Mouse (Mus musculus): ENCODE measurements around the gene Zfp286.

Zfp286 gene

GRCm38 (mm10) chr11:62788935-62789616 lies at the start of gene Zfp286:
Gene Zfp286, minus strand, starts transcription at chr11:62789462.
- peak; percentile 24 to 75 for DNase-seq (ENCODE audit: low spot score in 2 of 2)

GRCm38 (mm10) chr11:62831906-62832305 lies 42.6 kb upstream of the Zfp286 start:
- DNase-seq (ENCODE audit: low spot score in 2 of 2), result no peak

DNA sequence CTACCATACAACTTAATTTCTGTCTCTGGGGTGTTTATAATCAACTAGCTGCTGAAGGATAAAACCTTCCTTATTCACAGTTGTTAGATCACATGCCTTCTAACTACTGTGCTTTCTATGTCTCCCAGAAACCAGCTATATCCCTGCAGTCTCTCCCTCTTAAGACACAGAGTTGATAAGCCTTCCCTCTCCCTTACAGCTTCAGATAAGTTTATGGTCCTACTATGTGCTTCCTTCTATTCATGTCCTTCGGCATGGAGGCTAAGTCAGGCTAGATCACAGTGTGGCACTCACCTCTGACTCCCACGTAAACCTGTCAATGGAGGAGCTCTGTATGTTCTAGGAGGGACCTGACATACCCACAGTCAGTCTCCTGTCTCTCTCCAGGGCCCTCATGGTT lies 41.1 kb upstream of the Zfp286 start:
- no peak for DNase-seq (ENCODE audit: low spot score in 2 of 2)

DNA sequence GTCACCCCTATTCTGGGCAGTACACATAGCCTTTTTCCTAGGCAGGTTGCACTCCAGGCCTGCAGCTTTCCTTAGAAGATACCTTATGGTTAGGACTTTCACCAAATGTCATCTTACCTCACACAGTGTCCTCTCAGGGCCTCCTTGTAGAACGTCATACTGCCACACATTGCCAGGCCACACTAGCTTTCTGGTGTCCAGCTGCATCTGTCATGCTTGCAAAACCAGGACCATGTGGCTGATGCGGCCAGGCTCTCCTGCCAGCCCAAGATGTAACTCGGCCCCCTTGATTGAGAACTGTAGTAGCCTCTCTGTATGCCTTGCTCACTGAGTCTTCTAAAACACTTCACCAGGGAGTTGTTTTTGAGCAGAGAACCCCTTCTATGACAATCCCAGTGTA lies 38.6 kb upstream of the Zfp286 start:
- DNase-seq (ENCODE audit: low spot score in 2 of 2), result no peak

GRCm38 (mm10) chr11:62827135-62827534 lies 37.9 kb upstream of the Zfp286 start:
- DNase-seq (ENCODE audit: low spot score in 2 of 2), result no peak

GRCm38 (mm10) chr11:62826106-62826733 lies 37.0 kb upstream of the Zfp286 start:
- DNase-seq (ENCODE audit: low spot score in 2 of 2), result no peak

DNA sequence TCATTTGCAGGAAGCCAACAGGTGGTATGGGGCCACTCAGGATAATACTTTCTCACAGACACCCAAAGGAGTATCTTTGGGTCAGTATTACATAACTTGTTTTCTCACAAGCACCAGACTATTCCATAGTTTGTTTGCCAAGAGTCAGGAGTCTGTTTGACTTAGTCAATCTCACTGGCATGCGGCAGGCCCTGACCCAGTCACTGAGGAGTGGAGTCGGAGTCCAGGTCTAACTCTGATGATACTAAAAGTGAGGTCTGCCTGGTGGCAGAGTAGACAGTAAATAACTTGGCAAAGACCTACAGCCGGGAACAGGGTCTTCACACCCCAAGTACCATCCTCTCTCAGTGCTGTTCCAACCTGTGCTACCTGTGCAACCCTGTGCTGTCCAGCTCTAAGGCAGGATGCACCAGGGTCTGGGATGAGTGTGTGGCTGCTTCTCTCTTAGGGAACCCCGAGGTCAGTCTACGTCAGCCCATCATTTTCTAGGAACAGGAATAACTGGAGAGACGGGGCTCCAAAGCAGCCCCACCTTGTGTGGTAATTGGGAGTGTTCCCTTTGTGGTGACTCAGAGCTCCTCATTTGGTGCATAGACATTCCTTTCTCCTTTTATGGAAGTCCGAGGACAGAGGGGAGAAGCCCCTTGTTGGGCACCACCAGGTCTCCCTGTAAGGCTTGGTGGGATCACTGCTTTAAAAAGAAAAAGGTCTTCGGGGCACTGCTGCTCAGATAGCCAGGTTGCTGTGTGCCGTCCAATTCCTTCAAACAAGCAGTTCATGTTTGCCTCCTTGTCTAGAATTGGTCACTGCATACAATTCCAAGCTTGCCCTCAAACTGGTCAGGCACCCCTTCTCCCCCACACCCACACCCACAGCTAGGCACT lies 36.2 kb upstream of the Zfp286 start:
- DNase-seq (ENCODE audit: low spot score in 2 of 2), result no peak

GRCm38 (mm10) chr11:62824211-62824610 lies 34.9 kb upstream of the Zfp286 start:
- DNase-seq (ENCODE audit: low spot score in 2 of 2), result no peak

DNA sequence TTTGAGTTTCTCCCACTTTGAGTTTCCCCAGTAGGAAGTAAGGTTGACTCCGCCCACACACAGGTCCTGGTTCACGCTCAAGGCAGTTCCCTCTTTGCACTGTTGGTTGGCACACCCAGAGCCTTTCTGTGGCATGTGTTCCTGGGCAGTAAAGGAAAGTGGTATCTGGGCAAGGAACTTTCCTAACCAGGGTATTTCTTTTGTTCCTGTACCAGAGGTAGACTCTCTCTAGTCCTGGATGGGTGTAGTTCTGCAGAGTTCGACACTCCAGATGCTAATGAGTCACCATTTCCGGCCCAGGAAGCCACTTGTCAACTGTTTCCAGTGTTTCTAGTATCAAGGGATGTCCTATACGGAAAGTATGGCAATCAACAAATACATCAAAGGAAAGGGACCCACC lies 32.6 kb upstream of the Zfp286 start:
- DNase-seq (ENCODE audit: low spot score in 2 of 2), result peak in 1 of 2 experiments; percentile 21

- peak; percentile 33 to 37 for DNase-seq (ENCODE audit: low spot score in 2 of 2)
Observed at GRCm38 (mm10) chr11:62820661-62821437, 31.6 kb upstream of the Zfp286 start.

DNA sequence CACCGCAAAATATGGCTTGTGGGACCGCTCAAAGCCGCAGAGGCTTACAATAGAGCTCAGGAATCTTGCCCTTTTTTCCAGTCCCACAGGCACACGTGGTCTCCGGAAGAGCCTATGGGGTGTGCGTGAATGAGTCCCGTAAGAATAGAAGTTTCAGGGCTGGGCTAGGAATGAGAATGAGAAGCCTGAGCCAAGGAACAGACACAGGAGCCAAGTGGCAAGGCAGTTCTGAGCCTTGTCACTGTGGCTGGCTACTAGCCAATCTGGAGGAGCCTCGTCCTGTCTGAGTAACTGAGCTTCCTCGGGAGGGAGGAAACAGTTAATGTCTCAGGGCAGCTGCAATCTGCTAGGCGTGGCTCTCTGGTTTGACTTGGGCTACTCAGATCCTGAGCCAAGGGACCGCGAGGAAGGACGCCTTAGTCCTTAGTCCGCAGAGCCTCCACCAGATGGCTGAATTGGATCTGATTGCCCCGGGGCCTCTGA lies 30.8 kb upstream of the Zfp286 start, which contains the start of gene Trim16:
TSS of gene Trim16 (plus strand) at position 173 of the 483 bp plus-strand sequence.
- DNase-seq (ENCODE audit: low spot score in 2 of 2), result peak; percentile 29 to 67

DNA sequence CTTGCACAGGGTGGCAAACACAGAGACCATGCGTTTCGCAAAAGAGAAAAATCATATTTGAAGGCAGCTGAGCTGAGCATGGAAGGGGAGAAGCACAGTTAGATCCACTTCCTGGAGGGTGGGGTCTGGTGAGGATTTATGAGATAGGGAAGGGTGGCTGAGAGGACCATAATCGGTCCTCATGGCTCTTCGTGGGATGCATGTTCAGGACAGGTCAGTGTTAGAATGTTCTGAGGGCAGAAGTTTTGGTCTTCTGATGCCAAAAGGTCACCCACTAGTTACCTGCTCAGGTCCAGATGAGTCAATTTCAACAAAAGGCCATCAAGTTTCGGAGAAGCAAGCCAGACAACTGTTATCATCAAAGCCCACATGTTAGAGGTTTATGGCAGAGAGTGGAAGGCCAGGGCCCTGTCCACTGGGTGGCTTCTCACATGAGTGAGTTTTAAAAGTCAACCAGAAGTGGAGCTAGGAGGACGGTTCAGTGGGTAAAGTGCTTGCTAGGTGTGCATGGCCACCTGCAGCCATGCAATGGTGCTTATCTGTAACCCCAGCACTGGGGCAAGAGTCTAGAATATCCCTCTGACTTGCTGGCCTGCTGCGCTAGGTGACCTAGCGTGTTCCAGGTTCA lies 29.9 kb upstream of the Zfp286 start:
- DNase-seq (ENCODE audit: low spot score in 2 of 2), result no peak

GRCm38 (mm10) chr11:62816591-62816990 lies 27.3 kb upstream of the Zfp286 start:
- DNase-seq (ENCODE audit: low spot score in 2 of 2), result no peak

GRCm38 (mm10) chr11:62815438-62815837 lies 26.2 kb upstream of the Zfp286 start:
- no peak for DNase-seq (ENCODE audit: low spot score in 2 of 2)

DNA sequence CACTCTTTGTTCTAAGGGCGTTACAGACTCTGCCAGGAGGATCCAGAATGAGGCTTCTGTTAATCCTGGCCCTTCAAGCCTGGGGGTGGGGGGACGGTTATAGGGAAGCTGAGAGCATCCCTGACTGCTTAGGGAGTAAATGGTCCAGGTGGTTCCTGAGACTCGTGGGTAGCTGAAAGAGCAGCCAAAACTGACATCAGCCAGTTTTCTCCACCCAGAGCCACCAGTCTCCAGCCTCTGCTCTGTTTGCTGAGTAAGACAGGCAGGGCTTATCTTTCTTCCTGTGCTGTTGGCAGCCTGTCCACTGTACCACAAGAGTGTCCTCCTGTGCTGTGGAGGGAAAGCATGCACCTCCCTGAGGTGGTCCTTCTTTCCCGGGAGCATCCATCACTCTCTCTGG lies 25.4 kb upstream of the Zfp286 start:
- DNase-seq (ENCODE audit: low spot score in 2 of 2), result no peak

DNA sequence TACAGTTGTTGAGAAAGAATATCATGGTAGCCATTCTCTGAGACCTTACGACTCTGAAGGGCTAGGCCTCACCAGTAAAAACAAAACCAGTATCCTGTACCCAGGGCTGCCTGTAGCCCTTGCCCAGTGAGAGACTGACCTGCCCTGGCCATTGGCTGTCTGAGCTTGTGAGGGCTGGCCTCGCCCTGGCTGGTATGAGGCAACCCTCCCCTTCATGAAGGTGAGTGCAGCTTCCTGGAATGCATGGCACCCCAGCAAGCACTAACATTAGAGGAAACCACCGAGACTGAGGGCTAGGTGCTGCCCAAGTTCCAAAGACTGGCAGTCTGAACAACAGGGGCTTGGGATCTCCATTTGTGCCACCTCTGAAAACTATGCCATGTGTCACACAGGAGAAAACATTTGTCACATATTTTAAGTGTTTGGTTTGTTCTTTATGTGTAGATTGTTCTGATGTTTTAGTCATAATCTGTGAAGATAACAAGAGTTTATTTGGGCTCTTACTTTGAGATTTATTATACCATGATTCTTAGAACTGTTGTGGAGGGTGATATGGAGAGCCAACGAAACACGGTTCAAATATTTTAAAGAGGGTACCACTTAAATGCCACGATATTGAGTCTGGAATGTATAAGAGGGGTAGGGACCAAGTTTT lies 24.8 kb upstream of the Zfp286 start:
- DNase-seq (ENCODE audit: low spot score in 2 of 2), result no peak

DNA sequence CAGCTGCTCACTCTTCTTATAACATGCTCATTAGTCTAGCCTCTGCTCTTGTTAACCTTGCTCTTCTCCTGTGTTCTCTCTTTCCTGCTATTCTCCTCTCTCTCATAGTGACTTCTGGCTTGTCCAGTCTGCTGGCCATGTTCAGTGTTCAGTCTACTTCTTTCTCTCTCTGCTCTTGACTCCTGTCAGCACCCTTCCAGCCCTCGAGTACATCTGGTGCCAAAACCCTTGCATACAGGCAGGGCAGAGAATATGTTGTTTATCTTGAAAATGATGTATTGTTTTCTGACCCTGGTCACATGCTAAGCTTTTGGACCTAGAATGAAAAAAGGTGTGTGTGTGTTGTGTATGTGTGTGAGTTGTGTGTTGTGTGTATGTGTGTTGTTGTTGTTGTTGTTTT lies 24.2 kb upstream of the Zfp286 start:
- no peak for DNase-seq (ENCODE audit: low spot score in 2 of 2)

DNA sequence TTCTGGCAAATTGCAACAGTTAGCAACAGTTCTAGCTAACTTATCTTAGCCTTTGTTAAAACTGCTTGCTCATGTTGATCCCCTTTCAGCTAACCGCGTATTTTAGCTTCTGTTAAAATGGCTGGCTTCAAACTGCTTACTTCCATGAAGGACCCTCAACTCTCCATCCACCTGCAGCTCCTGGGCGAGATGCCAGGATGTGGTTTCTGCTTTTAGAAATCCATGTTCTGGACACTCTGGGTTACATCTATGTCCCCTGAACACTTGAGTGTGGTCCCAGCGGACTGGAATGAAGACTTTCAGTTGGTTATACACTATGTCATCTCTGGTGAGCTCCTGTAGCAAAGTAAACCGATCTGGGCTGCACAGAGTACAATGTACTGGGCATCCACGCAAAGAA lies 23.0 kb upstream of the Zfp286 start:
- DNase-seq (ENCODE audit: low spot score in 2 of 2), result no peak

DNA sequence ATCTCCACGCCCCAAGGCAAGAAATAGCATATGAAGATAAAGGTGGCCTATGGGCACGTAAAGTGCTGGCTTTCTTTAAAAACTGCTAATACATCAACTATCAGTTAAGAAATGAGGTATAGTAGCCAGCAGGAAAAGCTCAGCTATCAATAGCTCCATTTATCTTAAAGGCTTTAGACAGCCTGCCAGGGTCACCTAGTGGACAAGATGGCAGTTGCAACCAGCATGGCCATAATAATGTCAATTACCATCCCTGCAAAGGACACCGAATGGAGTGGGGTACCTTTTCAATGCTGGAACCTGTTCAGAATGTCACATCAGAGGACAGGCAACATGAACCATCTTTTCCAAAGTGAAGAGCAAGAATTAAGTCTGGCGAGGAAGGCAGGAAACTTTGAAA lies 19.9 kb upstream of the Zfp286 start:
- DNase-seq (ENCODE audit: low spot score in 2 of 2), result peak in 1 of 2 experiments; percentile 35

GRCm38 (mm10) chr11:62807965-62808364 lies 18.7 kb upstream of the Zfp286 start:
- no peak for DNase-seq (ENCODE audit: low spot score in 2 of 2)

DNA sequence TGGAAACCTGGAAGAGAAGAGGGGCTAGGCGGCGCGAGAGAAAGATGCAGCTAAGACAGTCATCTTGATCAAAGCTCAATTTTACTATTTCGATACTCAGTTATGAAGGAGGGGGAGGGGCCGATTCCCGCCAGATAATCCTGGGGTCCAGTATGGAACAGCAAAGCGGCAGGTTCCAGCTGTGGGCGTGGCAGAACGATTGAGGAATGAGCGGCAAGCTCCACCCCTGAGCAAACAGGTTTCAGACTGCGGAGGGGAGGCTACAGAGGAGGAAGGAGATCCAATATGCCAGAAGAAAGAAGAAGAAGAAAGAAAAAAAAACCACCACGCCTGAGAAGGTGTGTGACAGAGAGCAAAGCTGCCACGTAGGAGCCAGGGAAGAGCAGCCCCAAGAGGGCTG lies 14.9 kb upstream of the Zfp286 start:
- no peak for DNase-seq (ENCODE audit: low spot score in 2 of 2)

All from spleen, postnatal 10 days (tissue).